ENCODE assay signal across 26 mouse cellular contexts in genomic region chr3:122446678-122447077, GRCm38 (mm10).
"Had no signal": no experiment of that assay in that cellular context is flagged by ENCODE, and none has a peak within 500 bp of the region (broad histone marks: within the 10 kb centered on the region; RNA-seq: fewer than 3 reads in every experiment).

No protein-coding gene starts in this region.

- H3K9me3 ChIP-seq: hindbrain, embryonic 12.5 days; intestine, embryonic 15.5 days; limb, embryonic 10.5 days; limb, embryonic 12.5 days had no signal

- H3K4me3 ChIP-seq: heart, embryonic 10.5 days; heart, embryonic 12.5 days; hindbrain, embryonic 10.5 days; hindbrain, embryonic 12.5 days; intestine, embryonic 15.5 days; layer of hippocampus, adult 2 months; limb, embryonic 10.5 days; limb, embryonic 12.5 days had no signal

- H3K4me1 ChIP-seq: heart, embryonic 10.5 days; heart, embryonic 12.5 days; hindbrain, embryonic 12.5 days; intestine, embryonic 15.5 days; limb, embryonic 12.5 days had no signal

- ATAC-seq: hindbrain, embryonic 16.5 days; inflammation-experienced regulatory T-cells, adult 6 months; intestine, embryonic 15.5 days; intestine, postnatal 0 days had no signal

- H3K9ac ChIP-seq: heart, embryonic 12.5 days; hindbrain, embryonic 12.5 days; hindbrain, embryonic 14.5 days; intestine, embryonic 15.5 days; limb, embryonic 12.5 days; liver, embryonic 14.5 days had no signal

- H3K4me2 ChIP-seq: heart, embryonic 12.5 days; hindbrain, embryonic 12.5 days; hindbrain, embryonic 14.5 days; intestine, embryonic 15.5 days; limb, embryonic 12.5 days; liver, embryonic 11.5 days had no signal

- DNase-seq: gastrocnemius, postnatal 14 days; gastrocnemius, postnatal 36 days; heart, adult 18-20 months; heart, postnatal 10 days; heart, postnatal 4 days; kidney, adult 18-20 months; kidney, adult 8-10 months; kidney, postnatal 10 days; kidney, postnatal 25 days; kidney, postnatal 4 days; liver; lung, adult 18-20 months had no signal

- H3K36me3 ChIP-seq: hindbrain, embryonic 12.5 days; intestine, embryonic 15.5 days; limb, embryonic 10.5 days; limb, embryonic 12.5 days had no signal

- H3K27me3 ChIP-seq: hindbrain, embryonic 12.5 days; intestine, embryonic 15.5 days; limb, embryonic 12.5 days had no signal

- H3K27ac ChIP-seq: heart, embryonic 10.5 days; hindbrain, embryonic 10.5 days; hindbrain, embryonic 12.5 days; hindbrain, embryonic 14.5 days; intestine, embryonic 15.5 days; layer of hippocampus, adult 2 months; limb, embryonic 10.5 days; limb, embryonic 12.5 days; liver, embryonic 14.5 days had no signal
